Mouse (Mus musculus): Measurements from ENCODE around the gene Suv39h2. TPM values are rescaled to one million over a fixed set of nuclear protein-coding genes. Genes with fewer than 3 reads are reported as not detected.
A peak's percentile ranks its signal among the peaks of the same experiment; 100 is the strongest.

The Suv39h2 gene
- polyA plus RNA-seq, 1 experiment from 2014 or later: 17.9 TPM

GRCm38 (mm10) chr2:3437956-3438355, 36.9 kb downstream of the Suv39h2 start:
- H3K4me2 ChIP-seq (replicated peaks; ENCODE audit: low read depth, low read length): no peak overlapping the region
- H3K36me3 ChIP-seq (ENCODE audit: control insufficient read depth, insufficient read depth, low read length): peaks cover 3% of the 10 kb centered on the region
- no peaks in the 10 kb centered on the region for H3K9me3 ChIP-seq (ENCODE audit: control insufficient read depth, low read depth, low read length)
- 62% methylated on average over 7 of the region's 7 CpGs for WGBS
- H3K27ac ChIP-seq (ENCODE audit: low read length): no peak overlapping the region
- H3K4me1 ChIP-seq (ENCODE audit: control insufficient read depth, insufficient read depth, low read length): no peaks in the 10 kb centered on the region
- H3K27me3 ChIP-seq (ENCODE audit: control insufficient read depth, insufficient read depth, low read length): no peaks in the 10 kb centered on the region
- ATAC-seq (ENCODE audit: insufficient number of reproducible peaks, insufficient read depth, low FRiP score, low read depth): no peak
- H3K9ac ChIP-seq (replicated peaks; ENCODE audit: low read depth, low read length): no peak overlapping the region
- no peak overlapping the region for H3K4me3 ChIP-seq (ENCODE audit: low read depth, low read length)

DNA sequence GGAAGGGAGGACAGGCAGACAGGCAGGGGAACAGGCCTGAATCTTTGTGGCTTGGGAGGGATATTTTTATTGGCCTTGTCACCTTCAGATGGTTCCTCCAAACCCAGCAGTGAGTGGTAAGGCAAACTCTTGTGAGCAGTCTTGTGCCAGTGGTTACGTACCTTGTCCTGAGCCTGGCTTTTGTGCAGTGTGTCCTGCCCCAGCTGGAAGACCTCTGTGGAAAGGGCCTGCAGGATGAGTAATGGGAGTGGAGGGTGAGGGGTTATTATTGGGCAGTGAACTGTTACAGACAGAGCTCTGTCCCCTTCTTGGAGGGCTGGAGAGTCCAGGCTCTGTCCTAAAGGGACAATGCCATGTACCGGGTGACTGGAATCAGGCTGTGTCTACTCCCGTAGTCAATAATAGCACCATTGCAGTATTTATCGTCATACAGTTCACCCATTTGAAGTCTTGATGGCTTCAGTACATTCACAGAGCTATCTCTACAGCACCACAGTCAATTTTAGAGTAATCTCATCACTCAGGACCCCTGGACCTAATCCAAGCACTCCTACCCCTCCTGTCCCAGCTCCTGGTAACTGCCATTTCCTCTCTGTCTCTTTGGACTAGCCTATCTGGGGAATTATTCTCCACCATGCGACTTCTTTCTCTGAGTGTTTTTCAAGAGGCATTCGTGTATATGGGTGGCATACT, 39.3 kb downstream of the Suv39h2 start:
- H3K4me2 ChIP-seq (replicated peaks; ENCODE audit: low read depth, low read length): no peak overlapping the region
- no peak overlapping the region for H3K9ac ChIP-seq (replicated peaks; ENCODE audit: low read depth, low read length)
- ATAC-seq (ENCODE audit: insufficient number of reproducible peaks, insufficient read depth, low FRiP score, low read depth): no peak
- no peak overlapping the region for H3K4me3 ChIP-seq (ENCODE audit: low read depth, low read length)
- no peaks in the 10 kb centered on the region for H3K9me3 ChIP-seq (ENCODE audit: control insufficient read depth, low read depth, low read length)
- H3K27ac ChIP-seq (ENCODE audit: low read length): no peak overlapping the region
- H3K36me3 ChIP-seq (ENCODE audit: control insufficient read depth, insufficient read depth, low read length): peaks cover under 1% of the 10 kb centered on the region; the same call in 1 of the 2 replicates
- H3K27me3 ChIP-seq (ENCODE audit: control insufficient read depth, insufficient read depth, low read length): no peaks in the 10 kb centered on the region
- H3K4me1 ChIP-seq (ENCODE audit: control insufficient read depth, insufficient read depth, low read length): no peaks in the 10 kb centered on the region
- WGBS: 83% methylated on average over 6 of the region's 6 CpGs

DNA sequence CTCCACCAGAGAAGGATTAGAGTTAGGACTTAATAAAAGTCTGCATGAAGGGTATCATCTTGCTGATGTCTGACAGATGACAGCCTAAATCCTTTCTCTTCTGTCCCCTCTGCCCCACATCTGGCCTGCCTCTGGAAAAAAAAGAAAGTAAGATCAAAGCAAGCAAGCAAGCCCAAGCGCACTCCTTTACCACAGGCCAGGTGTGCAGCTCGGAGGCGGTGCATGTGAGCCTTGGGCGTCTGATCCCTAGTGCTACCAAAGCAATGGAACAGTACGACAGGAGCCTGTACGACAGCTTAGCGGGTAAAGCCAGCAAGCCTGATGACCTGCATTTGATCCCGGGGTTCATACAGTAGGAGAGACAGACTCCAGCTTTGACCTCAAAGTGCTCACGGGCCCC, 43.9 kb downstream of the Suv39h2 start:
- Histone ChIP-seq H3K36me3 (ENCODE audit: control insufficient read depth, insufficient read depth, low read length) (no peaks in the 10 kb centered on the region; the same call in 1 of the 2 replicates), H3K27me3 (ENCODE audit: control insufficient read depth, insufficient read depth, low read length) (no peaks in the 10 kb centered on the region), H3K4me2 (replicated peaks; ENCODE audit: low read depth, low read length) (no peak overlapping the region), H3K9ac (replicated peaks; ENCODE audit: low read depth, low read length) (no peak overlapping the region), H3K4me3 (ENCODE audit: low read depth, low read length) (no peak overlapping the region), H3K9me3 (ENCODE audit: control insufficient read depth, low read depth, low read length) (no peaks in the 10 kb centered on the region), H3K27ac (ENCODE audit: low read length) (no peak overlapping the region), H3K4me1 (ENCODE audit: control insufficient read depth, insufficient read depth, low read length) (no peaks in the 10 kb centered on the region)
- 71% methylated on average over 9 of the region's 9 CpGs for WGBS
- ATAC-seq (ENCODE audit: insufficient number of reproducible peaks, insufficient read depth, low FRiP score, low read depth): no peak

GRCm38 (mm10) chr2:3424579-3424910, 50.3 kb downstream of the Suv39h2 start:
- Histone ChIP-seq H3K27ac (ENCODE audit: low read length) (no peak overlapping the region), H3K4me3 (ENCODE audit: low read depth, low read length) (peak overlapping the region; percentile 69)
- WGBS: 6% methylated on average over 10 of the region's 10 CpGs

GRCm38 (mm10) chr2:3423841-3424578, 50.8 kb downstream of the Suv39h2 start, which contains the start of gene Dclre1c:
Dclre1c (plus strand) TSS chr2:3424131.
- Histone ChIP-seq H3K27me3 (ENCODE audit: control insufficient read depth, insufficient read depth, low read length) (no peaks in the 10 kb centered on the region), H3K9me3 (ENCODE audit: control insufficient read depth, low read depth, low read length) (no peaks in the 10 kb centered on the region), H3K36me3 (ENCODE audit: control insufficient read depth, insufficient read depth, low read length) (no peaks in the 10 kb centered on the region), H3K9ac (replicated peaks; ENCODE audit: low read depth, low read length) (peak within 1 kb of the TSS; percentile 41), H3K4me1 (ENCODE audit: control insufficient read depth, insufficient read depth, low read length) (peaks cover 5% of the 10 kb centered on the region; the same call in 1 of the 2 replicates), H3K27ac (ENCODE audit: low read length) (no peak within 1 kb of the TSS), H3K4me2 (replicated peaks; ENCODE audit: low read depth, low read length) (peak within 1 kb of the TSS; percentile 96), H3K4me3 (ENCODE audit: low read depth, low read length) (peak within 1 kb of the TSS; percentile 69)
- 1% methylated on average over 29 of the region's 29 CpGs for WGBS
- ATAC-seq (ENCODE audit: insufficient number of reproducible peaks, insufficient read depth, low FRiP score, low read depth): peak; percentile 98

More at GRCm38 (mm10) chr2:3424579-3424910, 50.3 kb downstream of the Suv39h2 start:
- Histone ChIP-seq H3K9me3 (ENCODE audit: control insufficient read depth, low read depth, low read length) (no peaks in the 10 kb centered on the region), H3K27me3 (ENCODE audit: control insufficient read depth, insufficient read depth, low read length) (no peaks in the 10 kb centered on the region), H3K9ac (replicated peaks; ENCODE audit: low read depth, low read length) (peak overlapping the region; percentile 41), H3K36me3 (ENCODE audit: control insufficient read depth, insufficient read depth, low read length) (no peaks in the 10 kb centered on the region), H3K4me2 (replicated peaks; ENCODE audit: low read depth, low read length) (peak overlapping the region; percentile 96), H3K4me1 (ENCODE audit: control insufficient read depth, insufficient read depth, low read length) (peaks cover 5% of the 10 kb centered on the region; the same call in 1 of the 2 replicates)
- no peak for ATAC-seq (ENCODE audit: insufficient number of reproducible peaks, insufficient read depth, low FRiP score, low read depth)

DNA sequence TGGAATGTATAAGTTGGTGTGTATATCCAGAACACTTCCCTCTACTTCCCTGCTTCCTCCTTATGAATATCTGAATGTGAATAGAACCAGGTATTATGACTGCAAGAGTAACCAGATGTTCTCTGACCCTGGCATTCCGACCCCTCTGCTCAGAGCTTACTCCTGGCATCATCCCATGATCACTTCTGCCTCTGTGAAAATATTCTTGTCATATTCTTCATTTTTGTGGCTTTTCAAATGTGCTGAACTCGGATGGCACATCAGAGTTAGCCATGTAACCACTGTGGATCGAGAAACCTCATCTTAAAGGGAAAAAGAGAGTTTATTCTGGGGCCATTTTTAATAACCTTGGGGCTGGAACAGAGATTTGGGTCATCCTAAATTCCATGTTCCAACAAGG, 52.3 kb downstream of the Suv39h2 start, which contains the start of gene Meig1:
Meig1 (minus strand) TSS at position 101 of the 400 bp plus-strand sequence.
- ATAC-seq (ENCODE audit: insufficient number of reproducible peaks, insufficient read depth, low FRiP score, low read depth): no peak
- Histone ChIP-seq H3K27ac (ENCODE audit: low read length) (no peak within 1 kb of the TSS), H3K4me2 (replicated peaks; ENCODE audit: low read depth, low read length) (no peak within 1 kb of the TSS), H3K27me3 (ENCODE audit: control insufficient read depth, insufficient read depth, low read length) (no peaks in the 10 kb centered on the region), H3K4me1 (ENCODE audit: control insufficient read depth, insufficient read depth, low read length) (peaks cover 7% of the 10 kb centered on the region; the same call in 1 of the 2 replicates), H3K9ac (replicated peaks; ENCODE audit: low read depth, low read length) (no peak within 1 kb of the TSS), H3K9me3 (ENCODE audit: control insufficient read depth, low read depth, low read length) (no peaks in the 10 kb centered on the region), H3K36me3 (ENCODE audit: control insufficient read depth, insufficient read depth, low read length) (no peaks in the 10 kb centered on the region), H3K4me3 (ENCODE audit: low read depth, low read length) (no peak within 1 kb of the TSS)
- 70% methylated on average over 3 of the region's 3 CpGs for WGBS

DNA sequence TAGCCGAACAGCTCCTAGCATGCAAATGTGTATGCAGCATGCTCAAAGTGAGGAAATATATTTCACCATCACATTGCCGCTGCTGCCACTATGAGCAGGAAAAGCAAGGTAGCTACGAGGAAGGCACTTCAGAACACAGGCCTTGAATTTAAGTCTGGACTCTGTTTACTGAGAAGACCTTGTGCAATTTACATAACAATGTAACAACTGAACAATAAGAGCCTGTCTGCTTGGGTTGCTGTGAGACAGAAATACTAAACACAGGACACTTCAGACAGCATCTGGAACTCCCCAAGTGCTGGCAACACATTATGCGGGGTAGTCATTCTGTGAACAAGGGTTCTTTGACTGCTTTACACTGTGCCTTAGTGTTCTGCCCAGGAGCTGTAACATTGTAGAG, 54.7 kb downstream of the Suv39h2 start:
- Histone ChIP-seq H3K9me3 (ENCODE audit: control insufficient read depth, low read depth, low read length) (no peaks in the 10 kb centered on the region), H3K27me3 (ENCODE audit: control insufficient read depth, insufficient read depth, low read length) (no peaks in the 10 kb centered on the region), H3K36me3 (ENCODE audit: control insufficient read depth, insufficient read depth, low read length) (no peaks in the 10 kb centered on the region), H3K4me3 (ENCODE audit: low read depth, low read length) (no peak overlapping the region), H3K27ac (ENCODE audit: low read length) (no peak overlapping the region), H3K4me2 (replicated peaks; ENCODE audit: low read depth, low read length) (no peak overlapping the region), H3K4me1 (ENCODE audit: control insufficient read depth, insufficient read depth, low read length) (peaks cover 7% of the 10 kb centered on the region; the same call in 1 of the 2 replicates), H3K9ac (replicated peaks; ENCODE audit: low read depth, low read length) (no peak overlapping the region)
- 58% methylated on average over 4 of the region's 4 CpGs for WGBS
- ATAC-seq (ENCODE audit: insufficient number of reproducible peaks, insufficient read depth, low FRiP score, low read depth): no peak

DNA sequence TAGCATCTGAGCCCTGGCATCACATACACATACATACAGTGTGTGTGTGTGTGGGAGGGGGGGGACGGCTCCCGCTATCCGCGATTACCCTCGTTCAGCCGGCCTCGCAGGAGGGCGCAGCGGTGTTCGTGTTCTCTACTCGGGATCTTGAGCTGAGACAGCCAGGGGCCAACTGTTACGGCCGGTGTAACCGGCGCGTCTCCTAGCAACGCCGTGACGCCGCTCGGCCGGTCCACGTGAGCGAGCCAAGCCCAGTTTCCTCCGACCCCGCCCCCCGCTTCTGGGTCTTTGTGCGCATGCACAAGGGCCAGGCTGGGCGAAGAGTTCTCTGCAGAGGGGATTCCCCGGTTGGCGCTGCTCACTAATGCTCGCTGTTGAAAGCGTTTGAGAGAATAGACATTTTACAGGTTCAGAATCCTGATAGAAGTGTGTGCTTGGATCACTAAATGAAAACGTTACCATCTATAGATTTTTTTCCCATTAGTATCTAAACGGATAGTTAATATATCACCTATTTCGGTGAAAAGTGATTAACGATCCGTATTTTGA, 55.9 kb downstream of the Suv39h2 start:
- H3K4me3 ChIP-seq (ENCODE audit: low read depth, low read length): peak overlapping the region; percentile 49
- peak overlapping the region; percentile 63 for H3K4me2 ChIP-seq (replicated peaks; ENCODE audit: low read depth, low read length)
- H3K36me3 ChIP-seq (ENCODE audit: control insufficient read depth, insufficient read depth, low read length): no peaks in the 10 kb centered on the region
- no peak overlapping the region for H3K9ac ChIP-seq (replicated peaks; ENCODE audit: low read depth, low read length)
- peak; percentile 96 for ATAC-seq (ENCODE audit: insufficient number of reproducible peaks, insufficient read depth, low FRiP score, low read depth)
- 1% methylated on average over 38 of the region's 38 CpGs for WGBS
- H3K27ac ChIP-seq (ENCODE audit: low read length): no peak overlapping the region
- 0 out of 2 replicates have a peak, but pooled peaks cover 4% of the 10 kb centered on the region for H3K4me1 ChIP-seq (ENCODE audit: control insufficient read depth, insufficient read depth, low read length)
- no peaks in the 10 kb centered on the region for H3K27me3 ChIP-seq (ENCODE audit: control insufficient read depth, insufficient read depth, low read length)
- no peaks in the 10 kb centered on the region for H3K9me3 ChIP-seq (ENCODE audit: control insufficient read depth, low read depth, low read length)

Data from stomach, embryonic 14.5 days (tissue).